Comparison of ENCODE assay signal across 1 mouse cellular context in the genomic region with DNA sequence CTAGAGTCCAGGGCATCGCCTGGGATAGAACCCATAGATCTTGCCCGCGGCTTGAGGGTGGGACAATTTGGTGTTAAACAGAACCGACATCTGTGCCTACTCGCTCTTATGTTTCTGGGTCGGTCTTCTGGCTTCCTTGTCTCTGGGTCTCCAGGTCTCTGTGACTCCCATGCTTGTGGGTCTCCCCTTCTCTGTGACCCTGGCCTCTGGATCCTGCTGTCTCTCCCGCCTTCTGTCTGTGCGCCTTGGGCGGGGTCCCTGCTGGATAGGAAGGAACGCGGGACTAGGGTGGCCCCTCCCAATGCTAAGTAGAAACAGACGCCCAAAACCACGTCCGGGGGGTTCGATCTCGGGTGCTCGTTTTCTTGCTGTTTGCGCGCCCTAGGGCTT.
TF ChIP-seq lines count a peak whose summit lies in the region.

No protein-coding gene starts in this region.

TF ChIP-seq in ES-E14, 5 proteins besides CTCF, POLR2A, EP300 and RAD21 (continued from another document):
- TF ChIP-seq HCFC1 (IDR thresholded peaks at IDR 0.05; ENCODE audit: borderline replicate concordance, insufficient read depth, low read length), result no peak
